Mouse (Mus musculus) neural tube, embryonic 14.5 days (tissue): ENCODE results near the gene Gm7951. TPM values are rescaled to one million over a fixed set of nuclear protein-coding genes. Genes with fewer than 3 reads are reported as not detected.
"Not testable (repeated sequence)": the region's sequence is repeated elsewhere in the genome, so short reads cannot be mapped to it uniquely, and the experiment has no call there.

ENCODE experiments used
- ATAC-seq: fragments of 200-750 bp; cut with Nextera tagmentation; 2 replicates; pipeline ENCODE4 v1.8.0; 2017; ENCODE audit warnings: low read depth, mild to moderate bottlenecking, moderate TSS enrichment, moderate library complexity
- H3K27ac ChIP-seq: fragments of 300-500 bp; sonication (generic); 2 replicates; pipeline ENCODE4 v1.5.1; 2014; ENCODE audit warnings: low read depth, mild to moderate bottlenecking, control low read depth, low read length, moderate library complexity, mixed read lengths
- H3K27me3 ChIP-seq: fragments of 300-500 bp; sonication (generic); 2 replicates; pipeline ENCODE4 v1.6.1; 2014; ENCODE audit warnings: low read length; ENCODE audit not compliant: control insufficient read depth, insufficient read depth
- H3K36me3 ChIP-seq: fragments of 300-500 bp; sonication (generic); 2 replicates; pipeline ENCODE4 v1.6.1; 2014; ENCODE audit warnings: low read length, mixed read lengths; ENCODE audit not compliant: control insufficient read depth, insufficient read depth
- H3K4me1 ChIP-seq: fragments of 300-500 bp; sonication (generic); 2 replicates; pipeline ENCODE4 v1.6.1; 2014; ENCODE audit warnings: low read length; ENCODE audit not compliant: control insufficient read depth, insufficient read depth
- H3K4me2 ChIP-seq: fragments of 300-500 bp; sonication (generic); 2 replicates; pipeline ENCODE4 v1.6.1; 2014; ENCODE audit warnings: mild to moderate bottlenecking, low read depth, low read length, control low read depth
- H3K4me3 ChIP-seq: fragments of 300-500 bp; sonication (generic); 2 replicates; pipeline ENCODE4 v1.5.1; 2014; ENCODE audit warnings: low read depth, low read length, control low read depth, mixed read lengths
- H3K9ac ChIP-seq: fragments of 300-500 bp; sonication (generic); replicated peaks from 2 replicates; pipeline ENCODE4 v1.6.1; 2014; ENCODE audit warnings: low read depth, mild to moderate bottlenecking, control low read depth, low read length, mixed read lengths
- H3K9me3 ChIP-seq: fragments of 300-500 bp; sonication (generic); 2 replicates; pipeline ENCODE4 v1.6.1; 2016; ENCODE audit warnings: low read length; ENCODE audit not compliant: control insufficient read depth
- WGBS: fragments of 180-500 bp; shearing (Covaris S2); extraction: QIAGEN DNeasy Blood & Tissue Kit; methylation state at CpG from one replicate; pipeline ENCODE4 v1.1.7; 2014; 5-methylcytosine and 5-hydroxymethylcytosine counted together
- polyA plus RNA-seq: library from polyadenylated mRNA; unstranded; fragments of >200 nt; fragmentation: Nextera tagmentation; extraction: Ambion mirVana; gene quantifications from 2 replicates; pipeline ENCODE4 v1.2.1, GENCODE M21; 2014

Gene Gm7951
- polyA plus RNA-seq: not detected in 2 replicates

- H3K4me3 ChIP-seq, ATAC-seq, H3K4me1 ChIP-seq, H3K4me2 ChIP-seq, H3K9me3 ChIP-seq, H3K27ac ChIP-seq, H3K9ac ChIP-seq, H3K27me3 ChIP-seq, H3K36me3 ChIP-seq: not testable (repeated sequence)
- WGBS: no CpG with 5 or more reads among the region's 2 CpGs
Measured at GRCm38 (mm10) chr14:42117269-42117668, at the start of gene Gm7951. Gene Gm7951, minus strand, starts transcription at chr14:42117369.

DNA sequence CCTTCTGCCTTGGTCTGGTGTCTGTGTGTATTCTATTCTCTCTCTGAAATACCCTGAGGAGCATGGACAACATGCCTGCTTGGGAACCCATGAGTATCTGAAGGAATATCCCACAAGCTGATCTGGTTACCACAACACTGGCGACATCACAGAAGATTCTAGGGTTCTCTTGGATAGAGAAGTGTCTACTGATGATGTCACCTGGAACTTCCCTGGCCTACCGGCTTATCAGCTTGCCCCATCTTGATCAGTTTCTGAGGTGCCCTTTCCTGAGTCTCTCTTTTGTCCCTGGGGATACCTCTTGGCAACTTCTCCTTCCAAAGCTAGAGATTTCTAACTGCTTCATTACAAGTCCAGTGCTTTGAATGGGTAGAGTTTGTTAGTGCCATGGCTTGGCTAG lies 45.4 kb upstream of the Gm7951 start, which contains the start of gene Gm17027:
TSS of gene Gm17027 (minus strand) at position 101 of the 400 bp plus-strand sequence.
- not testable (repeated sequence) for ATAC-seq

GRCm38 (mm10) chr14:42134571-42134970 lies 17.4 kb upstream of the Gm7951 start:
- ATAC-seq, H3K9ac ChIP-seq, H3K4me3 ChIP-seq, H3K27ac ChIP-seq, H3K27me3 ChIP-seq, H3K4me2 ChIP-seq, H3K9me3 ChIP-seq, H3K4me1 ChIP-seq, H3K36me3 ChIP-seq: not testable (repeated sequence)
- 76% methylated on average over 6 of the region's 8 CpGs for WGBS

More for the DNA sequence above, 45.4 kb upstream of the Gm7951 start, which contains the start of gene Gm17027:
- not testable (repeated sequence) for H3K9me3 ChIP-seq, H3K9ac ChIP-seq, H3K27ac ChIP-seq, H3K36me3 ChIP-seq, H3K4me3 ChIP-seq, H3K4me2 ChIP-seq, H3K27me3 ChIP-seq, H3K4me1 ChIP-seq
- 88% methylated on average over 1 of the region's 2 CpGs for WGBS

DNA sequence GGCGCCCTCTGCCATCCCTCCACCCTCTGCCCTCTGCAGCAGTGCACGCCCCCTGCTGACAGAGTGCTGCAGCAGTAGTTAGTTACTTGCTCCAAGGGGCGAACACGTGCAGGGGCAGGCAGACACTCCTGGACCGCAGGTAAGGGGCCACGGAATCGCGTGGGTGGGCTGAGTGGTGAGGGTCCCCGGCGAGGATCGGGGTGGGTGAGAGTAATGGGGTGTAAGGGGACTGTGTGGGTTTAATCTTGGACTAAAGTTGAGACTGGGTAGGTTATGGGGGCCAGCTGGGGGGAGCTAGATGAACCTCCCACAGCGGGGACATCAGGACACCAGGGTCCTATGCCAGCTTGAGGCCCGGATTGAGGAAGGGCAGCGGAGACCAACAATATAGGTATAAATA lies 16.6 kb upstream of the Gm7951 start:
- not testable (repeated sequence) for ATAC-seq, H3K9me3 ChIP-seq, H3K4me3 ChIP-seq, H3K9ac ChIP-seq, H3K36me3 ChIP-seq, H3K4me2 ChIP-seq, H3K4me1 ChIP-seq, H3K27ac ChIP-seq, H3K27me3 ChIP-seq
- WGBS: 61% methylated on average over 10 of the region's 14 CpGs

Other genes starting within 250 kb of the Gm7951 start
- not detected in 2 replicates for gene Gm7980, start 210.1 kb downstream of the Gm7951 start, polyA plus RNA-seq
- gene 1700049E17Rik1, start 192.4 kb downstream of the Gm7951 start, polyA plus RNA-seq: not detected in 2 replicates
- gene 1700024B05Rik, start 173.4 kb downstream of the Gm7951 start, polyA plus RNA-seq: not detected in 2 replicates
- not detected in 2 replicates for gene Gm6401, start 149.4 kb downstream of the Gm7951 start, polyA plus RNA-seq
- gene Gm3543, start 134.0 kb downstream of the Gm7951 start, polyA plus RNA-seq: not detected in 2 replicates
- not detected in 2 replicates for gene Gm17027, start 45.3 kb upstream of the Gm7951 start, polyA plus RNA-seq
- gene Gm3573, start 73.4 kb upstream of the Gm7951 start, polyA plus RNA-seq: not detected in 2 replicates
- not detected in 2 replicates for gene Gm17026, start 142.7 kb upstream of the Gm7951 start, polyA plus RNA-seq
- not detected in 2 replicates for gene Gm9611, start 180.0 kb upstream of the Gm7951 start, polyA plus RNA-seq
- not detected in 2 replicates for gene Gm7995, start 192.8 kb upstream of the Gm7951 start, polyA plus RNA-seq